Mouse (Mus musculus): Measurements from ENCODE around the gene Tnpo3.

DNA sequence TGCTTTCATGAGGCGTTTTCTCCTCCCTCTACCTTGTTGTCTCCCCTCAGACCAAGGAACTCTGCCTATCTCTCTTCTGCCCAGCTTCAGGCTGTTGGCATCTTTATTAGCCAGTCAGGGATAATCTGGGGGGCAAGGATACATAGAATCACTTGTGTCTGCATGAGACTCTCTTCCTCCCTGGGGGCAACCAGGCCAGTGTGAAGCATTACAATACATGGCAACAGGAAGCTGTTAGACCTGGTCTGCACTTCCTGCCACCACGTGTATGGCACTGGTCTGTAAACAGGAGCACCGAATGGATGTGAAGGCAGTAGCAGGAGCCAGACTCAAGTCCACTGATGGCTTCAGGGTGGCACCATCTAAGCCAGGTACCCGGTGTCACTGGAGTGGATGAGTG, 79.6 kb downstream of the Tnpo3 start:
- TF ChIP-seq CTCF (IDR thresholded peaks at IDR 0.05 in 2 of 3, conservative IDR thresholded peaks at IDR 0.05 in 1 of 3; ENCODE audit: control insufficient read depth in 1 of 3, insufficient read depth in 1 of 3, low read depth in 2 of 3, low read length in 3 of 3, poor library complexity in 1 of 3, severe bottlenecking in 1 of 3) (no peak), ZMIZ1 (IDR thresholded peaks at IDR 0.05; ENCODE audit: low read depth, low read length) (no peak), KAT2A (conservative IDR thresholded peaks at IDR 0.05; ENCODE audit: low read depth, low read length) (no peak), MAZ (IDR thresholded peaks at IDR 0.05; ENCODE audit: low read depth, low read length) (no peak), EP300 (IDR thresholded peaks at IDR 0.05; ENCODE audit: low read depth in 1 of 2, low read length in 2 of 2) (no peak), E2F4 (IDR thresholded peaks at IDR 0.05; ENCODE audit: borderline replicate concordance, low read depth, low read length) (no peak), SMC3 (IDR thresholded peaks at IDR 0.05; ENCODE audit: low read depth, low read length) (no peak)

All from MEL (cell line).